Mouse (Mus musculus): ENCODE data around the gene Cdh26. TPM values are rescaled to one million over a fixed set of nuclear protein-coding genes. Genes with fewer than 3 reads are reported as not detected.

Cdh26 gene
- total and polyA plus RNA-seq, 3 experiments = not detected

DNA sequence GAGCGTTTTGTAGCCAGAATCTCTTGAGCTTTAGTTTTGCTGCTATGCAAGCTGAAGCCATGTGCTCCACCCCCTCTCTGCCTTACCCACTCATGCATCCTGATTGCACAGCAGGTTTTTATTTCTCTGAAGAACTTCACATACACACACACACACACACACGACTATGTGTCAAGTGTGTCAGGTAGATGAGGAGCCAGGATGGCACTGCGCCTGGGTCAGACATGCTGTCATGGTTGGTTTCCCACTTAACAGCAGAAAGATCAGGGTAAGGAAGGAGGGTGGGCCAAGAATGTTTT lies 15.2 kb upstream of the Cdh26 start:
- no peak overlapping the region for H3K9ac ChIP-seq (ENCODE audit: control insufficient read depth, low read depth, low read length, poor library complexity, severe bottlenecking)
- H3K4me1 ChIP-seq (ENCODE audit: control insufficient read depth in 1 of 2, insufficient read depth in 2 of 2, low read length in 2 of 2) = no peaks in the 10 kb centered on the region
- H3K4me3 ChIP-seq (ENCODE audit: control insufficient read depth in 1 of 2, insufficient read depth in 1 of 2, low read depth in 2 of 2, low read length in 2 of 2) = no peak overlapping the region
- H3K27ac ChIP-seq (ENCODE audit: control insufficient read depth, low read depth, low read length) = no peak overlapping the region
- H3K79me2 ChIP-seq (ENCODE audit: control insufficient read depth, insufficient read depth, low read length, poor library complexity) = no peaks in the 10 kb centered on the region
- no peak for TF ChIP-seq CTCF (IDR thresholded peaks at IDR 0.05 in 2 of 3, conservative IDR thresholded peaks at IDR 0.05 in 1 of 3; ENCODE audit: control insufficient read depth in 1 of 3, insufficient read depth in 1 of 3, low read depth in 2 of 3, low read length in 3 of 3, poor library complexity in 1 of 3, severe bottlenecking in 1 of 3)
- H3K9me3 ChIP-seq (replicated peaks; ENCODE audit: insufficient read depth, low read length) = no peaks in the 10 kb centered on the region
- DNase-seq (ENCODE audit: low read depth, low spot score) = no peak
- no peaks in the 10 kb centered on the region for H3K27me3 ChIP-seq (ENCODE audit: control insufficient read depth in 1 of 2, insufficient read depth in 2 of 2, low read length in 2 of 2)
- H3K36me3 ChIP-seq (ENCODE audit: control insufficient read depth in 1 of 2, insufficient read depth in 2 of 2, low read length in 2 of 2) = no peaks in the 10 kb centered on the region

DNA sequence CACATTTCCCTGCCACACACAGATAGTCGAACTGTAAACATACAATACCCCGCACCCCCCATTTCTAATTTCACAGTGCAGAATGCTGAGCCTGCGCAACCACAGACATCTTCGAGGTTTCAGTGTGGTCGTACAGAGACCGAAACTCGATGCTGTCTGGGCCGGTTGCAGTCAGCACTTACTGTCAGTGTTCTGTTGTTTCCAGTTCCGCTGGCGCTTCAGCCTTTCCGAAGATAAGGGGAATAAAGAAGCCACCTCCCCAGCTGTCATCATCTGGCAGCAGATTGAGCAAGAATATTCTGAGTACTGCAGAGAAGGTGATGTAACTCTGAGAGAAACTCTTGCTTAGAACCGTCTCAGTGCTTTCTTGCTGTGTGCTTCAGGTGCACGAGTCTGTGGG lies 13.9 kb upstream of the Cdh26 start:
- H3K4me3 ChIP-seq (ENCODE audit: control insufficient read depth in 1 of 2, insufficient read depth in 1 of 2, low read depth in 2 of 2, low read length in 2 of 2) = no peak overlapping the region
- no peaks in the 10 kb centered on the region for H3K36me3 ChIP-seq (ENCODE audit: control insufficient read depth in 1 of 2, insufficient read depth in 2 of 2, low read length in 2 of 2)
- no peaks in the 10 kb centered on the region for H3K9me3 ChIP-seq (replicated peaks; ENCODE audit: insufficient read depth, low read length)
- no peaks in the 10 kb centered on the region for H3K27me3 ChIP-seq (ENCODE audit: control insufficient read depth in 1 of 2, insufficient read depth in 2 of 2, low read length in 2 of 2)
- H3K4me1 ChIP-seq (ENCODE audit: control insufficient read depth in 1 of 2, insufficient read depth in 2 of 2, low read length in 2 of 2) = no peaks in the 10 kb centered on the region
- no peaks in the 10 kb centered on the region for H3K79me2 ChIP-seq (ENCODE audit: control insufficient read depth, insufficient read depth, low read length, poor library complexity)
- no peak for DNase-seq (ENCODE audit: low read depth, low spot score)
- no peak overlapping the region for H3K27ac ChIP-seq (ENCODE audit: control insufficient read depth, low read depth, low read length)
- TF ChIP-seq EP300 (IDR thresholded peaks at IDR 0.05; ENCODE audit: low read depth in 1 of 2, low read length in 2 of 2) (no peak), RCOR1 (IDR thresholded peaks at IDR 0.05; ENCODE audit: low read depth, low read length) (no peak), CTCF (IDR thresholded peaks at IDR 0.05 in 2 of 3, conservative IDR thresholded peaks at IDR 0.05 in 1 of 3; ENCODE audit: control insufficient read depth in 1 of 3, insufficient read depth in 1 of 3, low read depth in 2 of 3, low read length in 3 of 3, poor library complexity in 1 of 3, severe bottlenecking in 1 of 3) (no peak), USF1 (IDR thresholded peaks at IDR 0.05; ENCODE audit: low read depth, low read length) (no peak), USF2 (IDR thresholded peaks at IDR 0.05; ENCODE audit: borderline replicate concordance in 1 of 2, insufficient read depth in 1 of 2, low read depth in 1 of 2, low read length in 2 of 2) (no peak), JUND (IDR thresholded peaks at IDR 0.05; ENCODE audit: low read depth, low read length) (no peak), POLR2A (IDR thresholded peaks at IDR 0.05; ENCODE audit: control insufficient read depth in 1 of 2, insufficient read depth in 1 of 2, low read depth in 1 of 2, low read length in 2 of 2, poor library complexity in 1 of 2) (no peak), MYB (IDR thresholded peaks at IDR 0.05; ENCODE audit: low read depth, low read length) (no peak), MXI1 (IDR thresholded peaks at IDR 0.05; ENCODE audit: low read depth, low read length) (no peak), CHD2 (IDR thresholded peaks at IDR 0.05; ENCODE audit: low read length) (no peak), ELF1 (IDR thresholded peaks at IDR 0.05; ENCODE audit: low read depth, low read length) (no peak), ZNF384 (IDR thresholded peaks at IDR 0.05; ENCODE audit: low read depth, low read length) (no peak), GABPA (IDR thresholded peaks at IDR 0.05; ENCODE audit: low read depth, low read length) (no peak), KAT2A (conservative IDR thresholded peaks at IDR 0.05; ENCODE audit: low read depth, low read length) (no peak), POLR2AphosphoS5 (IDR thresholded peaks at IDR 0.05; ENCODE audit: borderline replicate concordance, low read depth, low read length) (no peak), NRF1 (IDR thresholded peaks at IDR 0.05; ENCODE audit: insufficient read depth, low read depth, low read length, poor library complexity, severe bottlenecking) (no peak), MAZ (IDR thresholded peaks at IDR 0.05; ENCODE audit: low read depth, low read length) (no peak), RAD21 (IDR thresholded peaks at IDR 0.05; ENCODE audit: low read depth, low read length) (no peak), MYC (IDR thresholded peaks at IDR 0.05; ENCODE audit: low read depth, low read length) (no peak)
- no peak overlapping the region for H3K9ac ChIP-seq (ENCODE audit: control insufficient read depth, low read depth, low read length, poor library complexity, severe bottlenecking)

Data from MEL (cell line).